Mouse (Mus musculus): ENCODE measurements around the gene Gnmt. TPM values are rescaled to one million over a fixed set of nuclear protein-coding genes. Genes with fewer than 3 reads are reported as not detected.

Gene Gnmt
- total and polyA plus RNA-seq, 2 experiments: 3,482 to 4,950 TPM

DNA sequence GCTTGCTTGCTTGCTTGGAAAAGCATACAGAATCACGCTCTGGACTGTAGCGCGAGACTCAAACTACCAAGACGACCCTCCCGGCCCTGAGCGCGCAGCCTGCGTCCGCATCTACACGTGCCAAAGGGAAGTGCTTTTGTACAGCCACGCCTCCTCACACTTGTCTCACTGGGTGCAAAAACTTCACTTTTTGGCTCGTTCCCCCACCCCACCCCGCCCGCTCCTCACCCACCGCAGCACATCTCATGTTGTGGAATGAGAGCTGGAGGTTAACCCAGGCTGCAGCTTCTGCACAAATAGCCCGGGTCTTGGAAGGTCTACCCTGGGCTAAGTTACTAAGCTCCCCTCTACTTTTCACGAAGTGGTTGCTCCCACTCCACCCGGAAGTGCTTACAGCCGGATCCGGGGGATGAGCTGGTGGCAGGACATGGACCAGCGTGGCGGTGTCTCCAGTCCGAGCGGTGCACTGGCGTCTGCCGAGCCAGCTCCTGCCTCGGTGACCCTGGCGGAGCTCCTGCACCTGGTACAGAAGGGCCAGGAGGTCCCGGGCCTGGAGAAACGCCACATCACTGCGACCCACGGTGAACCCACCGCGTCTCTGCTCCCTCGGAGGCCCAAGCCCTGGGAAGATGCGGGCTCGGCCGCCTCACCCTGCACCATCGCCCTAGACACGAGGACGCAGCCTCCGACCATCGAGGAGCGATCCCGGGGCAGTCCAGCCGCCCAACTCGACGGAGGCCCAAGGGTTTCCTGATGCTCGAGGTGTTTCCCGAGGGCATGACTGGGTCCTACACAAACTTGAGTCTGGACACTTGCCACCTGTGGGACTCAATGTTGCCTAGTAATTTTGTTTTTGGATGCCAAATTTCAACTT is 43.7 kb upstream of the Gnmt start, which contains the start of gene 2310039H08Rik:
2310039H08Rik (plus strand) TSS at position 232 of the 874 bp plus-strand sequence.
- peak; percentile 85 for DNase-seq (ENCODE audit: extremely low read depth, low read depth, low spot score)
- Histone ChIP-seq H3K27me3 (ENCODE audit: control insufficient read depth, insufficient read depth, low read length) (no peaks in the 10 kb centered on the region), H3K9ac (ENCODE audit: low read depth, low read length) (peak within 1 kb of the TSS; percentile 91), H3K4me3 (ENCODE audit: insufficient read depth, low read depth, low read length) (peak within 1 kb of the TSS; percentile 88), H3K4me1 (ENCODE audit: control insufficient read depth, insufficient read depth, low read length) (peaks cover 6% of the 10 kb centered on the region), H3K27ac (replicated peaks; ENCODE audit: insufficient read depth, low read depth, low read length) (peak within 1 kb of the TSS; percentile 94), H3K36me3 (ENCODE audit: control insufficient read depth, insufficient read depth, low read length) (peaks cover 21% of the 10 kb centered on the region), H3K79me2 (ENCODE audit: control insufficient read depth, insufficient read depth, low read length) (peaks cover 3% of the 10 kb centered on the region; the same call in 1 of the 2 replicates)
- under 1% methylated on average over 50 of the region's 50 CpGs for WGBS
- TF ChIP-seq CTCF (IDR thresholded peaks at IDR 0.05; ENCODE audit: low read depth, low read length): no peak
- peak; percentile 91 for TF ChIP-seq POLR2A (IDR thresholded peaks at IDR 0.05; ENCODE audit: extremely low read depth, insufficient read depth, low read length)

DNA sequence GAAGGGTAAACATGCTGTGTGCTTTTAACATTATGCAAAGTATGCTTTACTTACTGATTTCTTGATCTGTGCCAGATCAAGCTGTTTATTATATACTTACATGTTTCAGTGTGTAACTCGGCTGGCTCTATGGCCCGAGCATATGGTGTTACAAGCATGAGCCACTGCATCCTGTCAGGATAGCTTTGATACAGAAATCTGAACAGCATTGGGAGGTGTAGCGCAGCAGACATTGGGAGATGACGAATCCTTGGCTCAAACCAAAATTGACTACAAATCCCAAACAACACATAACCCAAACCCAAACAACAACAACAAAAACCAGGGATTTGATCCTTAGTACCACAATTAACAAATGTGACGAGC is 43.1 kb upstream of the Gnmt start:
- Histone ChIP-seq H3K4me1 (ENCODE audit: control insufficient read depth, insufficient read depth, low read length) (peaks cover 6% of the 10 kb centered on the region), H3K79me2 (ENCODE audit: control insufficient read depth, insufficient read depth, low read length) (peaks cover 3% of the 10 kb centered on the region; the same call in 1 of the 2 replicates), H3K36me3 (ENCODE audit: control insufficient read depth, insufficient read depth, low read length) (peaks cover 15% of the 10 kb centered on the region), H3K27ac (replicated peaks; ENCODE audit: insufficient read depth, low read depth, low read length) (peak overlapping the region; percentile 77), H3K27me3 (ENCODE audit: control insufficient read depth, insufficient read depth, low read length) (no peaks in the 10 kb centered on the region), H3K9ac (ENCODE audit: low read depth, low read length) (peak overlapping the region; percentile 73), H3K4me3 (ENCODE audit: insufficient read depth, low read depth, low read length) (peak overlapping the region; percentile 88)
- no peak for DNase-seq (ENCODE audit: extremely low read depth, low read depth, low spot score)
- 3% methylated on average over 5 of the region's 5 CpGs for WGBS
- no peak for TF ChIP-seq CTCF (IDR thresholded peaks at IDR 0.05; ENCODE audit: low read depth, low read length)

DNA sequence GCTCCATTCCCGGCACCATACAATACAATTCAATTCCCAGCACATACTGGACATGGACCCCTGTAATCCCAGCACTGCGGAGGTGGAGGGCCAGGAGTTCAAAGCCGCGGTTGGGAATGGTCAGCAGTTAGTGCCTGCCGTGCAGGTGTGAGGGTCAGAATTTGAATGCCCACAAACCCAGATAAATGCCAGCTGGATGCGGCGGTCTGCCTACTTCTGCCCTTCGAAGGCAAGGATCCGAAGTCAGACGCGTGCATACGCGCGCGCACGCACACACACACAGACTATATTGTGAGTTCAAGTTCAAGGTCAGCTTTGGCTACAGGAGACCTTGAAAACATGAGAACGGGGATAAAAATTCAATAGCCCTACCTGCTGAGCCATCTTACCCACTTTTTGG is 42.6 kb upstream of the Gnmt start:
- TF ChIP-seq POLR2A (IDR thresholded peaks at IDR 0.05; ENCODE audit: extremely low read depth, insufficient read depth, low read length): no peak
- TF ChIP-seq CTCF (IDR thresholded peaks at IDR 0.05; ENCODE audit: low read depth, low read length): no peak
- Histone ChIP-seq H3K79me2 (ENCODE audit: control insufficient read depth, insufficient read depth, low read length) (peaks cover 3% of the 10 kb centered on the region; the same call in 1 of the 2 replicates), H3K9ac (ENCODE audit: low read depth, low read length) (peak overlapping the region; percentile 73; the same call in 1 of the 2 replicates), H3K27ac (replicated peaks; ENCODE audit: insufficient read depth, low read depth, low read length) (peak overlapping the region; percentile 77; the same call in 1 of the 2 replicates), H3K27me3 (ENCODE audit: control insufficient read depth, insufficient read depth, low read length) (no peaks in the 10 kb centered on the region), H3K4me3 (ENCODE audit: insufficient read depth, low read depth, low read length) (no peak overlapping the region; the same call in 1 of the 2 replicates), H3K4me1 (ENCODE audit: control insufficient read depth, insufficient read depth, low read length) (peaks cover 6% of the 10 kb centered on the region), H3K36me3 (ENCODE audit: control insufficient read depth, insufficient read depth, low read length) (peaks cover 15% of the 10 kb centered on the region)
- WGBS: 61% methylated on average over 17 of the region's 17 CpGs
- DNase-seq (ENCODE audit: extremely low read depth, low read depth, low spot score): no peak

DNA sequence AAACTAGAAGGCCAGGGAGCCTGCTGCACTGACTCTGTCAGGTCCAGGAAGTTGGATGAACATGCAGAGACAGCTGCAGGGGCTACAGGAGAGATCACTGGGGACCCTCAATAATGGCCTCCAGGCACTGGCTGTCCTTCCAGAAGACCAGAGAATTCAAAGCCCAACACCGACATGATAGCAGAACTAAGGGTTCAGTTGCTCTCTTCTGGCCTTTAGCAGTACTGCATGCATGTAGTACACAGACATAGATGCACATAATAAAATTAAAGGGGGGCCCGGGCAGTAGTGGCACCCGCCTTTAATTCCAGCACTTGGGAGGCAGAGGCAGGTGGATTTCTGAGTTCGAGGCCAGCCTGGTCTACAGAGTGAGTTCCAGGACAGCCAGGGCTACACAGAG is 42.1 kb upstream of the Gnmt start:
- H3K36me3 ChIP-seq (ENCODE audit: control insufficient read depth, insufficient read depth, low read length): peaks cover 11% of the 10 kb centered on the region
- TF ChIP-seq CTCF (IDR thresholded peaks at IDR 0.05; ENCODE audit: low read depth, low read length) (0 out of 2 replicates have a peak, but pooled peaks have one; percentile 9), POLR2A (IDR thresholded peaks at IDR 0.05; ENCODE audit: extremely low read depth, insufficient read depth, low read length) (no peak)
- 87% methylated on average over 4 of the region's 4 CpGs for WGBS
- no peak for DNase-seq (ENCODE audit: extremely low read depth, low read depth, low spot score)
- peaks cover 6% of the 10 kb centered on the region for H3K4me1 ChIP-seq (ENCODE audit: control insufficient read depth, insufficient read depth, low read length)
- H3K79me2 ChIP-seq (ENCODE audit: control insufficient read depth, insufficient read depth, low read length): peaks cover 3% of the 10 kb centered on the region; the same call in 1 of the 2 replicates
- no peak overlapping the region for H3K9ac ChIP-seq (ENCODE audit: low read depth, low read length)
- no peak overlapping the region for H3K4me3 ChIP-seq (ENCODE audit: insufficient read depth, low read depth, low read length)
- no peaks in the 10 kb centered on the region for H3K27me3 ChIP-seq (ENCODE audit: control insufficient read depth, insufficient read depth, low read length)
- no peak overlapping the region for H3K27ac ChIP-seq (replicated peaks; ENCODE audit: insufficient read depth, low read depth, low read length)

DNA sequence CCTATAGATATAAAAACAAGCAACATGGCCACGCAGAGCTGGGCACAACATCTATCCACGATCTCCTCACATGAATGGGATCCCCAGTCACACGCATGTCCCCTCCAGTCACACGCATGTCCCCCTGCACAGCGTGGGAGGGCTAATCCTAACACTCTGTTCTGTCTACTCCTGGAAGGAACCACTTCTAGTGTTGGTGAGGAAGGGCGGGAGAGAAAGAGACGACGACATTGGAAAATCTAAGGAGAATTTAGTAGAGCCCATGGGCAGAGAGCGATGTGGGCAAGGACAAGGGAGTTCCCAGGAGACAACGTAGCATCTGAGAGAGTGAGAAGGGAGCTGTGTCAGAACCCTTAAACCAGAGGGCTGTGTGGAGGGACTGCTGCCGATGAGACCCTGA is 41.6 kb upstream of the Gnmt start:
- 94% methylated on average over 11 of the region's 11 CpGs for whole genome bisulfite sequencing
- TF ChIP-seq POLR2A (IDR thresholded peaks at IDR 0.05; ENCODE audit: extremely low read depth, insufficient read depth, low read length) (no peak), CTCF (IDR thresholded peaks at IDR 0.05; ENCODE audit: low read depth, low read length) (no peak)

More for the DNA sequence above, 41.6 kb upstream of the Gnmt start:
- Histone ChIP-seq H3K36me3 (ENCODE audit: control insufficient read depth, insufficient read depth, low read length) (peaks cover 6% of the 10 kb centered on the region; the same call in 1 of the 2 replicates), H3K9ac (ENCODE audit: low read depth, low read length) (no peak overlapping the region), H3K27me3 (ENCODE audit: control insufficient read depth, insufficient read depth, low read length) (no peaks in the 10 kb centered on the region), H3K4me1 (ENCODE audit: control insufficient read depth, insufficient read depth, low read length) (peaks cover 6% of the 10 kb centered on the region), H3K79me2 (ENCODE audit: control insufficient read depth, insufficient read depth, low read length) (peaks cover 3% of the 10 kb centered on the region; the same call in 1 of the 2 replicates), H3K4me3 (ENCODE audit: insufficient read depth, low read depth, low read length) (no peak overlapping the region), H3K27ac (replicated peaks; ENCODE audit: insufficient read depth, low read depth, low read length) (no peak overlapping the region)
- no peak for DNase-seq (ENCODE audit: extremely low read depth, low read depth, low spot score)
